Mouse (Mus musculus) brown adipose tissue, adult 24 weeks (tissue): Measurements from ENCODE around the gene 1700020N01Rik. TPM values are rescaled to one million over a fixed set of nuclear protein-coding genes. Genes with fewer than 3 reads are reported as not detected.

Experiments
- H3K27ac ChIP-seq: fragments of 200-500 bp; replicated peaks from 2 replicates; pipeline ENCODE4 v1.5.1; 2012; ENCODE audit warnings: low read depth, mild to moderate bottlenecking, low read length
- H3K4me1 ChIP-seq: fragments of 200-500 bp; 2 replicates; pipeline ENCODE4 v1.6.1; 2012; ENCODE audit warnings: low read length, mixed read lengths; ENCODE audit not compliant: control insufficient read depth, insufficient read depth, insufficient read length
- H3K4me3 ChIP-seq: fragments of 200-500 bp; 2 replicates; pipeline ENCODE4 v1.5.1; 2012; ENCODE audit warnings: low read depth, mild to moderate bottlenecking, low read length, moderate library complexity; ENCODE audit not compliant: insufficient read depth
- polyA plus RNA-seq: library from polyadenylated mRNA; stranded (reverse); fragments of >200 nt; gene quantifications from 2 replicates; pipeline ENCODE4 v1.2.4, GENCODE M21; 2012; ENCODE audit not compliant: missing spikeins, insufficient read depth, insufficient read length

The 1700020N01Rik gene
- polyA plus RNA-seq, 1 experiment, result not detected

DNA sequence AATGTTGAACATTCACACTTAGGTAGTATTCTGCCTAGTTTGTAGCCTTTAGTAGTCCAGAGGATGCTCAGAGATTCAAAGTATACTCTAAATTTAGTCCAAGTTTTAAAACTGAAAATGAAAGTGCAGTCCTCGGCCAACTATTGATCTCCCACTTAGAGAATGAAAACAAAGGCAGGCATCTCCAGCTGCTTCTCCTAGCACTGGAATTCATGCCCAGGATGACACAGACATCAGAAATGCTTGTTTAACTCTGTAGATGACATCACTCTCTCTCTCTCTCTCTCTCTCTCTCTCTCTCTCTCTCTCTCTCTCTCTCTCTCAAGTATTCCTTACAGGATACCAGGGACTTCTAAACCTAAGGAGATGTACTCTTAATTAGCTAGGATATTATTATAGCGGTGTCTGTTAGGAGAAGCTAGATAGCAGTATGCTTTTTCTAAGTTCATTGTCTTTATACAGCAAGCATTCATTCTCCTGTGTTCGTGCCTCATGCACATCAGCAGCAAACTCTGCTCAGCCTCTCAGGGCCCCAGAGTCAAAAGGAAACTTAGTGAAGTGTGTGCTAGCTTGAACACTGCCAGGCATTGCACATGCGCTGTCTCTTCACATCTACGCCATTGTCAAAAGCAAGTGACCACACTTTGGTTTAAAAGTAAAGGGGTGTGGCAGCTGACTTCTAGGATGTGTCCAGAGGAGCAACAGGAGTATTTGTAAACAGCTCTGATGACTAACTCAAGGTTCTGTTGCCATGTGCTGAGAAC, 26.0 kb downstream of the 1700020N01Rik start:
- Histone ChIP-seq H3K27ac (peak overlapping the region; percentile 57), H3K4me3 (no peak overlapping the region), H3K4me1 (peaks cover 3% of the 10 kb centered on the region; the same call in 1 of the 2 replicates)

DNA sequence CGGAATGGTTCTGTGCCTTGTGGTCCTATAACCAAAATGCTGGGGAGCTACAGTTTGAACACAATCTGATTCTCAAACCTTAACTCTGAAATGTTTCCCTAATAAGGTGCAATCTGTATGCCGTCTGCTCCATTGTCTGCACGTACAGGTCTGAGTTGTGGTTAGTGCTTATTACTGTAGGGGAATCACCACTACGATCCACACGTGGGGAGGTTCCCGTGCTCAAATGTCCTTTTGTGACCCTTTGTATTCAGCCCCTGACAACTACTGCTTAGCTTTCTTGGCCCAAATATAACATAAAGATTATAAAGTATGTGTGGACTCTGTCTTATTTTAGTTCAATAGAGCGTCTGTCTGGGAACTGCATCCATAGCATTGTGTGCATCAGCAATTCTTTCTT, 29.1 kb downstream of the 1700020N01Rik start:
- peaks cover 3% of the 10 kb centered on the region; the same call in 1 of the 2 replicates for H3K4me1 ChIP-seq
- H3K4me3 ChIP-seq, result no peak overlapping the region
- H3K27ac ChIP-seq, result no peak overlapping the region

DNA sequence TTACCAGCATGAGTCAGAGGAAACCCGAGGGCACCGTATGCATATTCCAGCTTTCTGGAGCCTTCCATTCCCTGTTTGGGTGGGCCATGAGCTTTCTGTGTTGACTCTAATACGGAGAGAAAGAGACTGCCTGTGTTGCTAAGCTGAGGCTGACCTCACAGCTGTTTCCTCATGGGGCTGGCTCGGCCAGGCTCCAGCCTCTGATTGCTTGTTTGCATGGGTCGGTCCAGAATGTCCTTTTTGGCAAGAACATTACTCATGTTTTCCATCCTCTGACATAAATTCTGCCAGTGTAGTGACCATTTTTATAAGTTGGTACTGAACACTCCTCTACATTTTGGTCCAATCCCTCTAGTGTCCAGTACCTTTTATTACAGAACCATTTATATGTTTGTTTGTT, 35.6 kb downstream of the 1700020N01Rik start:
- Histone ChIP-seq H3K4me1 (peaks cover 2% of the 10 kb centered on the region; the same call in 1 of the 2 replicates), H3K27ac (peak overlapping the region; percentile 98), H3K4me3 (peak overlapping the region; percentile 52)

DNA sequence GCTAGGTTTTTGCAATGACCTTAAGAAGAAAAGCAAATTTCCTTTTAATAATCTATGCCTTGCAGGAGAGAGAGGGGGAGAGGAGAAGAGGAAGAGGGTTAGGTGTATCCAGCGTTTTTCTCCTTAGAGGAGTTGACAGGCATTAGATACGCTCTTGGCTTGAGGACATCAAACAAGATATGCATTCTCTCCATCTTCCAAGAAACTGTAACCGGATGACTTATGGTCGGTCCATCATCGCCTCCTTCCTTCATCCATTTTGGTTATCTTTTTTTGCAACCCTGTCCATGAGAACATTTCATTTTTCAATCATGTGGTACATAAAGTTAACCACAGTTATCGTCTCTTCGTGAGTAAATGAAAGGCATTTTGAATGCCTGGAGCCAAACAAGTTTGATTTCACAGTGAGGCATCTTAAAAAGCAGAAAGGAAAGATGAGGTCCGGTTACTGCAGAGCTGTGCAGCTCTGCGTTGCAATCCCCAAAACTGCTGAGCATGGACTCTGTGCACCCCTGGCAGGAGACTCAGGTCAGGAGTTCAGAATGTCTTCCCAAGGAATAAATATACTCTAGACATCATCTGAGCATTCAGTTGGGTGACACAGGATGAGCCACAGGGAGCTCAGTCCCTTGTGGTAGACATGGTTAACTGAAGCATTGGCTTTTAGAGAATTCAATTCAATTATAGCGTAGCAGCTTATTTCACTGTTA, 36.2 kb downstream of the 1700020N01Rik start:
- H3K4me1 ChIP-seq, result peaks cover 2% of the 10 kb centered on the region; the same call in 1 of the 2 replicates
- H3K4me3 ChIP-seq, result no peak overlapping the region
- H3K27ac ChIP-seq, result no peak overlapping the region

DNA sequence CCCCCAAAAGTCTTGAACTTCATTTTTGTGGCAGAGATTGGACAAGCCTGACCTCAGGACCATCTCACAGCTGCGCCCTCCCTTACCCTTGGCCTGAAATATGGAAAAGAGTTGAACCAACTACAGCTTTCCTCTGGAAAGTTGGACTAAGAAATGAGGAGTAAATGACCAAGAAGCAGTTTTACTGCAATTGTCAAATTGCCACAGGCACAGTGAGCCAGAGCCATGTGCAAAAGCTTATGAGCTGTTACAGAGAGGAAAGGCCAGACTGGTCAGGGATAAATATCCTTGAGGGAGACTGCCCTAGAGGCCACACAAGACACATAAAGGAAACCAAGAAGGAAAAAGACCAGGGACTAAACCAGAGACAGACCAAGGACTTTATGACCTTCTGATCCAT, 38.5 kb downstream of the 1700020N01Rik start:
- H3K4me1 ChIP-seq, result peaks cover 9% of the 10 kb centered on the region; the same call in 1 of the 2 replicates
- no peak overlapping the region for H3K4me3 ChIP-seq
- no peak overlapping the region for H3K27ac ChIP-seq

DNA sequence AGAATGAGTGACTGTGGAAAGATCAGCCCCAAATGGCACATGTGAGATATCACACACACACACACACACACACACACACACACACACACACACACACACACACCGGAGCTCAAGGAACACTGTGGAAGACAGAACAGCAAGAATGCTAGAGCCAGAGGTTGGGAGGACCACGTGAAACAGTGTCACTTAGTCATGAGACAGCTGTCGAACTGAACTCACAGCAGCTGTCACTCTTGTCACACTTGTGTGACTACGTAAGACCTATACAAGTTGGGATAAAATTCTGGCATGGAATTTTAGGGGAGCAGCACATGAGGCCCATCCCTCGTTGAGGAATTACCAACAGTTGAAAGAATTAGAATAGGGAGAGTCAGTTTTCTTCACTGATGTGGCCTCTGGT, 39.7 kb downstream of the 1700020N01Rik start:
- H3K4me3 ChIP-seq, result no peak overlapping the region
- no peak overlapping the region for H3K27ac ChIP-seq
- H3K4me1 ChIP-seq, result peaks cover 9% of the 10 kb centered on the region; the same call in 1 of the 2 replicates

DNA sequence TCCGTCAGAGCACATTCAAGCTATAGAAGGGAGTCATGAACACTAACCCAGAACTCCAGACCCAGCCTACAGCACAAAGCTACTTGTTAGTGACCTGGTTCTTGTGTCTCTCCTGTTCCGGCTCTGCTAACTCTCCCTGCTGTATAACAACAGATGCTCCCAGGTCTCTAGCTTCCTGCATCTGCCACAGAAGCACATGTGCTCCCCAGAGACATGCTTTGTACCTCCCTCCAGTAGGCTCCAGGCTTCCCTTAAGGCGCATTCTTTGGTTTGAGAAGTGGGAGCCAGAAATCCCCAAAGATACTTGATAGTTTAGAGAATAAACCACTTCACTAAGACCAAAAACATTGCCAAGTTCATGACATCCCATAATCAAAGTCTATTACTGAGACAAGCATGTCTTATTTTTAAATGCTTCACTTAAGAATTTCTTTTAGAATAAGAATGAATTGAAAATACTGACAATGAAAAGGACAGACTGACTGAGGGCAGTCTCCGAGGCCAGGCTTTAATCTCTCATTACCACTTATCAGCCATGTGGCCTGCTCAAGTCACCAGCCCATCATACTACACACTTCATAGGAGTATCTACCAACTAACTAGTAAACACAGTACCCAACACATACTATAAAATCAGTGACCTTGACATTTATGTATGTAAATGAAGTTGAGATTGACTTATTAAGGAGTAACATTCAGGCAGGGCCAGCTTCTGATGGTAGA, 43.2 kb downstream of the 1700020N01Rik start:
- Histone ChIP-seq H3K27ac (peak overlapping the region; percentile 8; the same call in 1 of the 2 replicates), H3K4me1 (peaks cover 7% of the 10 kb centered on the region), H3K4me3 (no peak overlapping the region)

DNA sequence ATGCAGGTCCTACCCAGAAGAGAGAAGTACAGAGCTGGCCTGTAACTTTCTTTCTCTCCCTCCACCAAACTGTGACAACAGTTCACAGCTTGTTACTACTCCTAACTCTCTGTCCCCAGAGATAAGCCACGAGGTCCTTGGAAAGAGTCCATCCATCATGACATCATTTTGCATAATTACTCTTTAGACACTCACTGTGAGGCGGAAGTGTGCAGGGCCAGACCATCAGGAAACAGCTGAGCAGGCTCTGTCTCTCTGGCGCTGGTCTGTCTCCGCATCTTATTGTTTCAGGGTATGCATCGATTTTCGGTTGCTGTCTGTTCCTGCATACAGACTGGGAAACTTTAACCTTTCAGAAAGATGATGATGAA, 43.8 kb downstream of the 1700020N01Rik start:
- peak overlapping the region; percentile 7; the same call in 1 of the 2 replicates for H3K27ac ChIP-seq
- H3K4me1 ChIP-seq, result peaks cover 7% of the 10 kb centered on the region
- H3K4me3 ChIP-seq, result no peak overlapping the region

DNA sequence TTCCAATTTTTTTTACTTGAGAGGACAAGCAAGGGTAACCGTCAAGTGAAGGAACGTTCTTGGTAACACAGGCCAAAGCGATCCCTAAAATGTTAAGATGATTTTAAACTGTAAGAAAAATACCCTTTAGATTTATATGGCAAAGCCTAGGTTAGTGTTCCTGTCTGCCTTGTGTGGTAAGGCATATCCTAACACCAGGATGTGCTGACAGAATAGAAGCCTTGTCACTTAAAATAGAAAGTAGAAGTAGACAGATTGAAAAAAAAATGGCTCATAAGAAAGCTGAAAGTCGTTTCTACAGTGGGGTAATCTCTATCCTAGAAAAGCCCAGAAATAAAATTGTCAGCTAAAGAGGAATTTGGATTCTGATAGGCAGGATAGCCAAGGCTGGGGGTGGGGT, 58.4 kb downstream of the 1700020N01Rik start:
- H3K4me1 ChIP-seq, result no peaks in the 10 kb centered on the region
- H3K4me3 ChIP-seq, result no peak overlapping the region
- no peak overlapping the region for H3K27ac ChIP-seq

DNA sequence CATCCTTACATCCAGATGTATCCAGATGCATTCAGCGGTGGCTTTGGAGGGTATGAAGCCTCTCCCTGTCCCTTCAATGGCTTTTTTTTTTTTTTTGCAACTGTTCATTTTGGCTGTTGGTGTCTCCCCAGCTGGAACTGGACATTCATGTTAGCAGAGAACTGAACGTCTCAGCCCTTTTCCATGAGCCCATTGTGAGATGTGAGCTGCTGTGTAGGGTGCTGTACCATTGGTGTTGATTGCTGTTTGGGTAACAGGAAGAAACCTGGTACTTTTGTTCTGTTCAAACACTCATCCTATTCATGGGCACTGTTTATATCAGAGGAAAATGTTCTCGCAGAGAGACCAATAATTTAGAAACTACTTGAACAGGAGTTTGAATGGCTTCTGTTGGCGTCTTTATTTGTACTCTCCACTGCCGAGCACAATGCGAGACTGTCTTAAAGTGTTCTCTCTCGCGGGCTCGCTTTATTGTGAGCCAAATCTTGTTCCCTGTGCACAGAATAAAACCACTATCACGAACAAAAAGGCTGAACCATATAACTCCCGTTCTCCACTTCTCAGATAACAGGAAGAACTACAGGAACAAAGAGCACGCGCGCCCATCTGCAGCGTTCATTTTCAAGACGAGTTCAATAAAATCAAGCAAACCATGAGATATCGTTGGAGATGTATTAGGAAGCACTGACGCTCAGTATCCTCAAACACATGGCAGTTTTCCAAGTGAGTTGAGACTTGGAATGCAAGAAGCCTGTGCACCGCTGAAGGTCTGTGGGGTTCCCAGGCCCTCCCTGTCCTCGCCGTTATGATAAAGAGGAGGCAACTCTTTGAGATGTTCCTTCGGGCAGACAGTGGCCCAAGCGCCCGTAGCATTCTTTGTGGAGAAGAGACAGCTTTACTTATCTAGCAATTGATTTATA, 59.7 kb downstream of the 1700020N01Rik start:
- Histone ChIP-seq H3K4me3 (no peak overlapping the region), H3K4me1 (no peaks in the 10 kb centered on the region), H3K27ac (no peak overlapping the region)

DNA sequence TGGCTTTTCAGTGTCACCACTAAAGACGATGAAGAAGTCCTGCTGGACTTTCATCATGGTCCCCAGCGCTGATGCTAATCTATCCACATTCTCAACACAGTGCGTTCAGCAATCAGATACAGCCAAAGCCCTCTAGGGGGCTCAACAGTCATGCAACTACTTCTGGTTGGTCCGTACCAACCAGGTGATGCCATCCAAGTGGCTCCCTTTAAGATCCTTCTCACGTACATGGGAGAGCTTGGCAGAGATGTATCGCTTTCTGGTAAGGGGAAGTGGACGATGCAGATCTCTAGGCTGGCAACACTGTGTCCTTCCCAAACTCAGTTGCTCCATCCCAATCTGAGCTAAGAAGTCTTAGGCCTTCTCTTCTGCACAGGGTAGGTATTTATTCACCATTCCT, 60.5 kb downstream of the 1700020N01Rik start:
- H3K4me3 ChIP-seq, result no peak overlapping the region
- H3K4me1 ChIP-seq, result no peaks in the 10 kb centered on the region
- H3K27ac ChIP-seq, result no peak overlapping the region

DNA sequence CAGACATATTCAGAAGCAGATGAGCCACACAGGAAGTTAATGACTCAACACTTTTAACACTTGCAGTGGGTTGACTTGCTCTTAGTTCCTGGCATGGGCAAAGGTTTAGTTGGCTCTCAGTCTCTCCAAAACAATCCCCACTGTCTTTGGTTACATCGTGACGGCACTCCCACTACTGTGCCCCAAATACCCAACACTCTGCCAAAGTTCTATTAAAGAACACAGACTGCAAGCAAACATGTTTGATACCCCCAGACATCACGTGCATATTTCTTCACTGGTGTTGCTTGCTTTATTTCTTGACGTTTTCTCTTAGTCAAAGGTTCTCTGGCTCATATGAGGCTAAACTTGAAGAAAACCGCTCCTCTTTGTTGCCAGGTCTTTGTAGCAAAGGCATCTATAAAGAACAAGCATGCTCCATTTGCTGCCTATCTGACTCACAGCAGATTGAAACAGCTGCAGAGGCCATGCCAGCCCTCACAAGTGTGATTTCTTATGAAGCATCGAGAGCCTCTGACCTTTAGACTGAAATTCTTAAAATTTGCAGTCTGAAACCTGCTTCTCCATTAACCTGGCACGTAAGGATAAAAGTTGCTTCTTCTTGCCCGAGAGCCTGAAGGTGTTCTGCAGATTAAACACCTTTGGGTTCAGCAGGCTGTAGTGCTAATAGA, 66.8 kb downstream of the 1700020N01Rik start:
- no peaks in the 10 kb centered on the region for H3K4me1 ChIP-seq
- no peak overlapping the region for H3K27ac ChIP-seq
- H3K4me3 ChIP-seq, result no peak overlapping the region

DNA sequence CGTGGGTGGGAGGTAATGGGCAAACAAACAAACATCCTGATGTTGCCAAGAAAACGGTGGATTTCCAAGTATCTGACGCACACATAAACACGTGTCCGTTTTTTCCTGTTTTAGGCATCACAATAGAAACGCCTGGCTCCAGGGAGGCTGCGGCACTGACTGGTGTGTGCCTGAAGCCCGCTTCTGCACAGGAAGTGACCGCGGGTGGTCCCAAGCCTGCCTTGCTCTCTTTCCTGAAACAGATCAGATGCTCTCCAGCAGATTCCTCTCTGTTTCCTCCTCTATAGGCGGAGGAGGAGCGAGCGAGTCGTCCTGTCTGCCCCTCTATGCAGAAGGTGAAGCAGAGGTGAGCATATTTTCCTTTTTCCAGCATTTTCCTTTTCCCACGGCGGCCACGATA, 76.0 kb downstream of the 1700020N01Rik start:
- Histone ChIP-seq H3K27ac (peak overlapping the region; percentile 99), H3K4me1 (no peaks in the 10 kb centered on the region), H3K4me3 (peak overlapping the region; percentile 44)

DNA sequence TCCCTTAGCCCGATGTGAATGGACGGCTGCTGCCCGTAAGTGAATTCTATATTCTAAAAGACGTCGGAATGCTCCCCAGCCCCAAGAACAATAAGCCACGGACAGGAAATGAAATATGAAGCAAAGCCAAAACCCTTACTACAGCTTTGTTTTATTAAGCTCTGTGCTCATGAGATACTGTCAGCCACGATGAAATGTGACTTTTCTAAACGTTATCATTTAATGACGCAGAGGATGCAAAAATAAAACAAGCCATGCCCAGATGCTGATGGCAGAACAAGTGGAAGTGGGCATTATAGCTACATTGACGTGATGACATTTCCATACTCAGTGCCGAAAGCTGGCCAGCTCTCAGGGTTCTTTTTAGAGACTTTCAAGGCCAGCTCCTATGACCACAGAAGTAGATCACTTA, 76.8 kb downstream of the 1700020N01Rik start:
- Histone ChIP-seq H3K27ac (peak overlapping the region; percentile 99), H3K4me1 (no peaks in the 10 kb centered on the region), H3K4me3 (peak overlapping the region; percentile 44)
